Comparison of ENCODE assay signal across 8 mouse cellular contexts in genomic region chr8:119196486-119197150, GRCm38 (mm10).
A peak's percentile ranks its signal among the peaks of the same experiment; 100 is the strongest.
DNase-seq lines count a peak whose midpoint lies in the region; ATAC-seq lines count a peak whose summit lies in the region.

No protein-coding gene starts in this region.

- no peak overlapping the region for H3K4me3 ChIP-seq in forebrain, embryonic 15.5 days
- no peak overlapping the region for H3K4me3 ChIP-seq in forebrain, embryonic 11.5 days (ENCODE audit: low read depth, low read length)

- H3K4me2 ChIP-seq in forebrain, embryonic 15.5 days (replicated peaks): no peak overlapping the region
- no peak overlapping the region for H3K4me2 ChIP-seq in forebrain, embryonic 11.5 days (ENCODE audit: low read depth, low read length, severe bottlenecking)

- H3K9me3 ChIP-seq in forebrain, embryonic 15.5 days: no peaks in the 10 kb centered on the region
- no peaks in the 10 kb centered on the region for H3K9me3 ChIP-seq in forebrain, embryonic 11.5 days (ENCODE audit: control insufficient read depth, low read length)

- H3K27ac ChIP-seq in forebrain, embryonic 15.5 days (replicated peaks): no peak overlapping the region
- no peak overlapping the region for H3K27ac ChIP-seq in forebrain, embryonic 11.5 days (ENCODE audit: low read depth, low read length)

- ATAC-seq in forebrain, embryonic 15.5 days (replicated peaks): peak; percentile 51
- ATAC-seq in forebrain, embryonic 11.5 days (replicated peaks; ENCODE audit: low FRiP score): no peak
- no peak for ATAC-seq in erythroblast, adult 5-6 weeks (replicated peaks; ENCODE audit: low FRiP score, poor library complexity, severe bottlenecking)

- 53% methylated on average over 10 of the region's 10 CpGs for WGBS in forebrain, embryonic 15.5 days
- 90% methylated on average over 10 of the region's 10 CpGs for WGBS in forebrain, embryonic 11.5 days

- no peak for DNase-seq in forebrain, embryonic 11.5 days (ENCODE audit: low spot score)
- DNase-seq in Muller cell, postnatal 12 days (ENCODE audit: inconsistent ontology term): peak; percentile 44
- peak; percentile 51 to 69 for DNase-seq in cerebellum, postnatal 36 days
- DNase-seq in layer of hippocampus, adult 8-10 months (ENCODE audit: low spot score in 2 of 2): peak; percentile 55 to 67
- DNase-seq in right cerebral cortex, adult 2 months (ENCODE audit: low spot score in 2 of 2): peak; percentile 80
- no peak for DNase-seq in spleen, adult 18-20 months

- no peaks in the 10 kb centered on the region for H3K27me3 ChIP-seq in forebrain, embryonic 15.5 days
- H3K27me3 ChIP-seq in forebrain, embryonic 11.5 days (ENCODE audit: control insufficient read depth, insufficient read depth, low read length): no peaks in the 10 kb centered on the region

- peaks cover 8% of the 10 kb centered on the region for H3K4me1 ChIP-seq in forebrain, embryonic 15.5 days
- no peaks in the 10 kb centered on the region for H3K4me1 ChIP-seq in forebrain, embryonic 11.5 days (replicated peaks; ENCODE audit: control insufficient read depth, insufficient read depth, low read length)

- no peaks in the 10 kb centered on the region for H3K36me3 ChIP-seq in forebrain, embryonic 15.5 days
- no peaks in the 10 kb centered on the region for H3K36me3 ChIP-seq in forebrain, embryonic 11.5 days (ENCODE audit: control insufficient read depth, insufficient read depth, low read length)

- H3K9ac ChIP-seq in forebrain, embryonic 15.5 days (replicated peaks): no peak overlapping the region
- no peak overlapping the region for H3K9ac ChIP-seq in forebrain, embryonic 11.5 days (ENCODE audit: low read length)

Comparison
In these comparisons a context has a peak if more than half of its experiments do, and no peak if none do; other contexts are left out.
1. DNase-seq: peak in Muller cell, postnatal 12 days (single experiment), cerebellum, postnatal 36 days (2 of 2), layer of hippocampus, adult 8-10 months (2 of 2) and right cerebral cortex, adult 2 months (2 of 2); none in forebrain, embryonic 11.5 days (single experiment) and spleen, adult 18-20 months (0 of 2).